Mouse (Mus musculus) urinary bladder, postnatal 4 days (tissue): ENCODE measurements around the gene Rnf135.
"Not testable (repeated sequence)": the region's sequence is repeated elsewhere in the genome, so short reads cannot be mapped to it uniquely, and the experiment has no call there.

ENCODE experiments used
- DNase-seq, 2 experiments: peaks; one replicate each; pipeline ENCODE4 v3.0.0; 2021 to 2022; ENCODE audit warnings: low spot score in 2 of 2

The Rnf135 gene

DNA sequence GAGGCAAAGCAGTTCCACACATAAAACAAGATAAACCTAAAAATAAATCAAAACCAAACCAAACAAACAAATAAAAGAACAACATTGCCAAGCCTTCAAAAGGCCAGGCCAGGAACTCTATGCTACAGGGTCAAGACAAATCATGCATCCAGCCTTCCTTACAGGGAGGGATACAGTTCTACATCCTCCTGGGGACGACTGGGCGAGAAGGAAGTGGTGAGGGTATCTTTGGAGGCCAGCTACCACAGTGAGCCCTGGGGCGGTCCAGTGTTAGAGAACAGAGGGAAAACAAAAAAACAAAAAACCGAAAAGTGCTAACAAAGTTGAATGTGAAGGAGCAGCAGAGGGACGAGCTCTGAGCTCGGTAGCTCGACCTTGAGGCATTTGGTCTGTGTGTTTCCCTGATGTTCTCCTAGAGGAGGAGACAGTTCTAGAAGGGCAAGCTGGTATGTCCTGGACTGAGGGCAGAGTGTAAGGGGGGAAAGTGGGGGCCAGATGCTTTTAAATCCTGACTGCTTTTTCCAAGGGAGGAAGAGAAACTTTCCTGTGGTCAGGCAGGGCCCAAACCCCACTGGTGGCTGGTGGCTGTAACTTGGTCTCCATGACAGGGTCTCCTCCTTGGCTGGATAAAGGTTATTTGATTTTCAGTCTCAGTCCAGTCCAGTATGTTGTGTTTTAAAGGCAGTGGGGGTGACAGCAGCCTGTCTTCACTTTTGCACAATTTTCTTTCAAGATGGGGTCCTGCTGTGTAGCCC is 20.1 kb upstream of the Rnf135 start:
- DNase-seq, result no peak

DNA sequence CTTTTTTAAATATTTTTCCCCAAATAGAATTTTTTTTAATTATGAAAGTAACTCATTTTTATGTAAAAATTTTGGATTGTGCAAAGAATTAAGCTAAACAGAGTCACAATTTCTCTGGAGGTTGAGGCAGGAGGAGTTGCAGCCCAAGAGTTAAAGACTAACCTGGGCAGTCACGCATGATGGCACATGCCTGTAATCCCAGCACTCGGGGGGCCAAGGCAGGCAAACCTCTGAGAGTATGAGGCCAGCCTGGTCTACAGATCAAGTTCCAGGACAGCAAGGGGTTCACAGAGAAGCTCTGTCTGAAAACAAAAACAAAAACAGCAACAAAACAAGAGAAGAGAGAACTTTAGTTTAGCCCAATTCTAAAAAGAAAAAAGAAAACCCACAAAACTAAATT is 19.4 kb upstream of the Rnf135 start:
- DNase-seq, result no peak

DNA sequence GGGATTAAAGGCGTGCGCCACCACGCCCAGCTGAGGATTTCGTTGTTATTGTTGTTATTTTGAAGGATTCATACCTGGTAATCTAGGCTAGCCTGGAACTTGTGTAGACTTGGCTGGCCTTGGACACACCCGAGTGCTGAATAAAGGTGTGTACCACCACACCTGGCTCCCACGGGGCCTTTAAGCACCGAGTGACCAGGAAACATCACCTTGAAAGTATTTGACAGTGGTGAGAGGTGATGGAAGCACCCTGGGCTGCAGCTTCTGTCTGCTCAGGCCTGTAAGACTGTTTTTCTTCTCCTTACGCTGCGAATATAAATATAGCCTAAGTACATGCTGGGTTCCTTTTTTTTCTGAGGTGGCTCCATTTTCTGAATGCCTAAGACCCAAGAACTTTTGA is 15.5 kb upstream of the Rnf135 start:
- no peak for DNase-seq

DNA sequence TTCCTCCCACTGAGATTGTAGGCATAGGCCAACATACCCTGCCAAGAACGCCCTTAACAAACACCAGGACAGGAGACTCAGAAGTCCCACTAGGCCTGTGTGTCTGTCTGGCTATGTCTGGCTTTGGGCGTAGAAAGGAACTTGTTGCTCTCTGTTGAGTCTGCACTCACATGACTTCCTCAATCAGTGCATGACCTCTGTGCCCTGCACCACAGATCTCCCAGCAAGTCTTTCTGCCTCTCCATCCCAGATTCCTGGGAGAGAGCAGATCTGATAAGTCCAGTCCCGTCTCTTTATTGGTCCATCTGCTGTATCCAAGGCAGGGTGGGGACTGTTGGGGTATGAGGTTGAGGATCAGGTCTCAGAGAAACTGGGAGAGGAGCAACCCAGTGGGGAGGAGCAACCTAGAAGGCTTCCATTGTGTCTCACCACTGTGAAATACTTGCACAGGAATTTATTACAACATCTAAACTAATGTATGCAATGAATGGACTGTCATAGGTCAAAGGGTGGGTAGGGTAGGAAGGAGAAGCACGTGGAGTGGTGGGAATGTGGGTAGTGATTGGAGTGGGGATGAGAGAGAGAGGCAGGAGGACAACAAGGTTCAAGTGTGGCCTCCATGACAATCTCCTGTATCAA is 14.9 kb upstream of the Rnf135 start:
- no peak for DNase-seq

DNA sequence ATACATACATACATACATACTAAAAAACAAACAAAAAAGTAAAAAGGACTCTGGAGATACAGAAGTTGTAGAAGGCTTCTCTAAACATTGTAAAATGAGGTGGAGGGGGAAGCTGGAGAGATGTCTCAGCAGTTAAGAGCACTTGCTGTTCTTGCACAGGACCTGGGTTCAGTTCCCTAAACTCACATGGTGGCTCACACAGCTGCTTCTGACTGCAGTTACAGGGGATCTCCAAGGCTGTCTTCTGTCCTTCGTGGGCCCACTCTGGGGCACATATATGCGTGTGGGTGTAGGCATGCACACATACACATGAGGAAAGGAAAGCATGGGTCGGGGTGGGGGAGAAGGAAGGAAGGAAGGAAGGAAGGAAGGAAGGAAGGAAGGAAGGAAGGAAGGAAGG is 14.0 kb upstream of the Rnf135 start:
- DNase-seq, result no peak

DNA sequence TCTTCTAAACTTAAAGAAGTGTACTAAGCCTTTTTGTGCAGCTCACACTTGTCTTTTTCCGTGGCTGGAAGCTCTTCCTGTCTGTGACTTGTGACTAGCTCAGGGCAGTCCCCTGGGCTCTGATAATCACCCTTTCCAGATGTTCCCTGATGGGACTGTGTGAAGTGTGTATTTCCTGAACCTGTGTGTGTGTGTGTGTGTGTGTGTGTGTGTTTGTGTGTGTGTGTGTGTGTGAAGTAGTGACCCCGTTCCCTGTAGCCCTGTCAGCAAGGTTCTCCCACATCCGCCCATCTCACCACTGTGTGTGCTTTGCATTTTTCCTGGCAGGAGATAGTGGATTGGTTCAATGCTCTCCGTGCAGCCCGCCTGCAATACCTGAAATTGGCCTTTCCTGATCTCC is 13.3 kb upstream of the Rnf135 start:
- DNase-seq, result no peak

DNA sequence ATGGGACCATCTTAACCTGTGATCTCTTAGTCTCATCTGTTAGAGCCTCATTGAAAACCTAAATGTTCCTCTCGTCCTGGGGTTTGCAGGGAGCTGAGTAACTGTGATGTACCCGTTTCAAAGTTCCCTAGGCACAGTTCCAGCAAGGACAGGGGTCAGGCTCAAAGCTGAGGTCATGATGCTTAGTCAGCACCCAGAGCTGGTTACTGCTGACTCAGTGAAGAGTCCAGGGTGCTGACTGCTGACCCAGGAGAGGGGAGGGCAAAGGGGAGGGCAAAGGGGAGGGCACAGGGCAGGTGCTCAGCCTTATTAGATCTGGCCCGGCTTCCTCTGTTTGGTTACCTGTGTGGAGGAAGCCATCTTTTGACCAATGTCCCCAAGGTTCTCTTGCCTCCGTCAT is 11.8 kb upstream of the Rnf135 start:
- no peak for DNase-seq

DNA sequence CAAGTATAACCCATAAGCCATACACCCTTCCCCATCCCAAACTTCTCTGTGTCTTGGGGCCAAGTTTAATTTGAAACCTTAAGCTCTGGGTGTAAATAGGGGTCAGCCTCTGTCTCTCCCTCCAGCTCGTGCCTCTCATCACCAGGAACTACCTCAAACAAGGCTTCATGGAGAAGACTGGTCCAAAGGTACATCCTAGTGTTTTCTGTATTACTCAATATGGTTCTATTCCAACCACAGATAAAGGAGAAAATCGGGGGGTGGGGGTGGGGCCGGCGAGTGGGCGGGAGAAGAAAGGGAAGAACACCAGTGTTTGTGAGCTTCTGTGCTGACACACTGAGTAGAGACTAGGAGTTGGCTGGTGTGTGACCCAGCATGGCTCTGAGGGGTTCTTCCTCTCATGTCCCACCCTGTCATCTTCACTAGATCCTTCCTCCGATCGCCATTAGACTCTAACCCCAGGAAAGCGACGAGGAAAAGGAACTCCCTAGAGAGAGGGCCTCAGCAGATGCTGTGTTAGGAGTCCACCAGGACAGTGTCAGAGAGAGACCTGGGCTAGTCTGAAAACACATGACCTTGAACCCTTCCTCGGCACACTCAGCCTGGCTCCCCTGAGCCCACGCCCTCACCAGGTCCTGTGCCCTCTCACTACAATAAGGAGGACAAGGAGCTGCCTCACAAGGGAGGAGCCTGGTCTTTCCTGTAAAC is 9.5 kb upstream of the Rnf135 start:
- DNase-seq, result no peak

DNA sequence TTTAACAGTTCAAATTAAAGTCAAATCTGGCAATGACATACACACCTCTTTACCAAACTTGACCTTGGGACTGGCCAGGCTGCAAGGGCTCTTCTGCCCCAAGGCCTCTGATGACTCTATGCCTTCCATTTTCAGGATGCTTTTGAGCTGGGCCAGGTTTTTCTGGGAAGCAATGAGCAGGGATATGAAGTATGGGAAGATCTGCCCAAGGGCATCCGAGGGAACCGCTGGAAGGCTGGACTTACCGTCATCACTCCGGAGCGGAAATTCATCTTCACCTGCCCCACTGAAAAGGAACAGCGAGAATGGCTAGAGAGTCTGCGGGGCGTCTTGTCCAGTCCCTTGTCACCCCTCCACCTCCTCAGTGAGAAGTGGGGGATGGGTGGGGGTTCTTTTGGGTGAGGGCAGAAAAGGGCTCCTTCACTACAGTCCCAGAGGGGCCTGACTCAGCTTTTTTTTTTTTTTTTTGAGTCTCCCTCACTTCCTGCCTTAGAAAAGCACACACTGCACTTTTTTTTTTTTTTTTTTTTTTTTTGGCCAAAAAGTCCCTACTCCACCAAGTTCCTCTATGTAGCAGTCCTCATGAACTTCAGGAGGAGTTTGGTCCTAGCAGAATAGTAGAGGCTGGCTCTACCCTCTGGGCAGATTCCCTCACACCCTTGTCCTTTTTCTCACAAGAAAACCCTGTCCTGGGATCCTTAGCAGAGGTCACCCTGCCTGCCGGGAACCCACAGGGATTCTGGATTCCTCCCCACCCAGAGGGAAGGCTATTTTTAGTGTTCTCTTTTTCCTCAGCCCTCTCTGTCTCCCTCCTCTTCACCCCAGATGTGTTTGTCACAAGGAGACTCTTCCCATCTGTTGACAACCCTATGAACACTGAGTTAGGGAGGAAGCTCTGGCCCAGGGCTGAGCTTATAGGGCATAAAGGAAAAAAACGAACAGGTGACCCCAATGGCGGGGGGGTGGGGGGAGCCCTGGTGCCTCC is 6.4 kb upstream of the Rnf135 start:
- no peak for DNase-seq

DNA sequence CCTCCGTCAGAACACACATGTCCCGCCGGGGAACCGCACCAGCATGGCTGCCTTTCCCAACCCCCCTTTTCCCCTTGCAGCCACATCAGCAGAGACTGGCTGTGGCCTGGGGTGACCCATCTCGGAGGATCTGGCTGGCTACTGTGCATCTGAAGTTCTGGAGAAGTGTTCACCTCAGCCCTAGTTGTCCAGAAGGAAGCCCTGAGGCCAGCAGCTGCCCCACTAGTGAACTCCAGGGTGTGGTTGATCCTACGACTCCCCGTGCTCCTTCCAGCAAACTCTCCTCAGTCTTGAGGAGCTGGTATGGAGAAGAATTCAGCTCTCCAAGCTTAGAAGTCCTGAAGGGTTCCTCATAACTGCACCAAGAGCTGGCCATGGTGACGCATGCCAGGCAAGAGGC is 5.3 kb upstream of the Rnf135 start:
- no peak for DNase-seq

DNA sequence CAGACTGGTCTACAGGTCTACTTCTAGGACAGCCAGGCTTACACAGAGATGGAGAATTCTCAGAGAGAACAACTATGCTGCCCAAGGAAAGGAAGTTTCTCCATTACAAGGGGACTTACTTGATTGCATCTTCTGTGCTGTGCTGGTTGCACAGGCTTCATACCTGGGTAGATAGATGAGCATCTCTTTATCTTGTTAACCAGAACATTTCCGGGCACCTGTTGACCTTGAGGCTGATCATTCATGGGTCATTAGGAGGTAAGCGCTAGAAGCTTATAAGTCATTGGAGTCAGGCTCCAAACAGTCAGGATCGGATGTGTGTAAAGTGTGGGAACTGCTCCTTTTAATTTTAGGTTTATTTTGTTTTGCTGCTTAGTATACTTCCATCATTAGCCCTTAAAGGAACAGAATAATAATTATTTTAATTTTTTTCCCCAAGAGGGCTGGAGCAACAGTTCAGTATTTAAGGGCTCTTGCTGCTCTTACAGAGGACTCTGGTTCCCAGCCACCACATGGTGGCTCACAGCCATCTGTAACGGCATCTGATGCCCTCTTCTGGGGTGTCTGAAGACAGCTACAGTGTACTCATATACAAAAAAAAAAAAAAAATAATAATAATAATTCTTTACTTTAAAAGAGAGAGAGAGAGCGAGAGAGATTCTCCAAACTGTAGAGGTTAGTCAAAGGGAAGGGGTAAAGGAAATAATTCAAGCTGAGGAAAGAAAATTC is 2.5 kb upstream of the Rnf135 start:
- no peak for DNase-seq

DNA sequence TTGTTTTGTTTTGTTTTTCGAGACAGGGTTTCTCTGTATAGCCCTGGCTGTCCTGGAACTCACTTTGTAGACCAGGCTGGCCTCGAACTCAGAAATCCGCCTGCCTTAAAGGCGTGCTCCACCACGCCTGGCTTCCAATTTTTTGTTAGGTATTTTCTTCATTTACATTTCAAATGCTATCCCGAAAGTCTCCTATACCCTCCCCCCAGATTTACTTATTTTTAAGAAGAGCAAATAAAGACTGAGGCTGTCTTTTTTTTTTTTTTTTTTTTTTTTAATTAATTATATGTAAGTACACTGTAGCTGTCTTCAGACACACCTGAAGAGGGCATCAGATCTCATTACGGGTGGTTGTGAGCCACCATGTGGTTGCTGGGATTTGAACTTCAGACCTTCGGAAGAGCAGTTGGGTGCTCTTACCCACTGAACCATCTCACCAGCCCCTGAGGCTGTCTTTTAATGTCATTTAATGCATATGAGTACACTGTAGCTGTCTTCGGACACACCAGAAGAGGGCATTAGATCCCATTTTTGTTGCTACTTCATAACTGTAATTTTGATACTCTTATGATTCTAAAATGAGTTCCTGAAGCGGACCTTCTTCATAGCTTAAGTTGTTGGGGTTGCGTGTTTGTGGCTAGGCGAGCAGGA is 472 bp upstream of the Rnf135 start:
- DNase-seq, result not testable (repeated sequence)

DNA sequence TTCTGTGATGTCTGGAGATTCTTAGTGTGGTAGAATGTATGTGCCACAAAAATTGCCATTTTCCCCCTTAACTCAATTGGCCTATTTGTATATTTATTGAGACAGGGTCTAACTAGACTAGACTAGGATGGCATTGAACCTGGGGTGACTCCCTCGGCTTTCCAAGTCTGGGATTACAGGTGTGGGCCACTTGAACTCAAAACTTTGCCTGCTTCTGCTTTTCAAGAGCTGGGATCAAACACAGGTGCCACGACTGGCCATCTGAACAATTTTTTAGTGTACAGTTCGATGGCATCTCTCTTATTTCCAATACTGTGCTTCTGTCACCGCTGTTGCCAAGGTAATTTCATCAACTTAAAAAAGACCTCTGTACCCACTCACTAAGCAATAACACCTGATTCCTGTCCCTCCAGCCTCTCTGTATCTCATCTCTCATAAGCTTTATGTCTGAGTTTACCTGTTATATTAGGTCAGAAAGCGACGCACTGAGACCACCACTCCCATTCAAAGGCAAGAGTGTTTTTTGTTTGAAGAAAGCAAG is 950 bp downstream of the Rnf135 start:
- DNase-seq, result no peak

DNA sequence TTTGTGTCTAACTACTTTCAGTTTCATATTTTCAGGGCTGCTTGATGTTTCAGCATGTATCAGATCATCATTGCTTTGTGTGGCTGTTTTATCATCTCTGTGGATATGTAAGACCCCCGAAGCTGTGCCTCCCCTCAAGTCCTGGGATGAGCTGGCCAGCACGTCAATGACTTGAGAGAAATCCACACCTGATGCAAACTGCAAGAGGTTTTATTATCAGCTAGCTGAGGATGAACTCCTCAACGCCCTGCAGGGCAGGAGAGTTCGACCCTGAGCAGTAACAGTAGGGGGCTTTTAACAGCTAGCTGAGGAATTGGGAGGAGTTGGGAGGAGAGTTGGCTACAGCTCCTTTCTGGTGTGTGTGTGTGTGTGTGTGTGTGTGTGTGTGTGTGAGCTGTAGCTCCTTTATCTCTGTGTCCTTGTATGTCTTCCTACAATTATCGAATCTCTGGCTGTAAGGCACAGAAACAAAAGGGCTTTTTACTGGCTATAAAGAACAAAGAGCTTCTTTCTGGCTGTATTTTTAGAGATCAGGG is 1.9 kb downstream of the Rnf135 start:
- DNase-seq, result not testable (repeated sequence)

DNA sequence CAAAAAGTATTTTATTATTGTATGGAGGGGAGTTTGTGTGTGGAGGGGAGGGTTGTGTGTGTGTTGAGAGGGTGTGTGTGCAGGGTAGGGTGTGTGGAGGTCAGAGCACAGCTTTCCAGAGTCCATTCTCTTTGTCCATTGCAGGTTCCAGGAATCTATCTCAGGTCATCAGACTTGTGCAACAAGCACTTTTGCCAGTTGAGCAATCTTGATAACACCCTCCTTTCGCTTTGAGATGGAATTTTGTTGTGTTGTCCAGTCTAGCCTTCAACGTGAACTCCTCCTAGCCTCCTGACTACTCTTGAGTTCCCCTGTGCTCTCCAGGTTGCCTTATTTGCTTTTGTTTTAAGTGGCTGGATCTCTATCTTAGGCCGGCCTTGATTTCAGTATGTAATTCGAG is 6.6 kb downstream of the Rnf135 start:
- DNase-seq, result no peak

DNA sequence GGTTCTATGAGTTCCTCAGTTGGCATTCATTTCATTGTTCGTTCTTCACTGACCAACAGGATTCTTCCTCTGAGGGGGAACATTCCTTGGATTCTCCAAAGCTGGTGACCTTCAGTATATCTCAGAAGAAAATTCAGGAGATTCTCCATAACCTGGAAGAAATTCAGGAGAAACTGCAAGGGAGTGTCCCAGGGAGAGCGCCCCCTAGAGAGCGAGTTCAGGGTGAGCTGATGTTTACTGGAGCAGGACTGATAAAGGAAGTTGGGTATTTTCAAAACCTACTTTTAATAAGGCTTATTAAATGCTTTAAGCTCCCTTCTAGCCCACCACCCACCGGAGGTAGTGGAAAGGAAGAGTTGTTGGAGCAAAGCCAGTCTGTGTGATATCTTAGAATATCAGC is 10.2 kb downstream of the Rnf135 start:
- DNase-seq, result no peak

DNA sequence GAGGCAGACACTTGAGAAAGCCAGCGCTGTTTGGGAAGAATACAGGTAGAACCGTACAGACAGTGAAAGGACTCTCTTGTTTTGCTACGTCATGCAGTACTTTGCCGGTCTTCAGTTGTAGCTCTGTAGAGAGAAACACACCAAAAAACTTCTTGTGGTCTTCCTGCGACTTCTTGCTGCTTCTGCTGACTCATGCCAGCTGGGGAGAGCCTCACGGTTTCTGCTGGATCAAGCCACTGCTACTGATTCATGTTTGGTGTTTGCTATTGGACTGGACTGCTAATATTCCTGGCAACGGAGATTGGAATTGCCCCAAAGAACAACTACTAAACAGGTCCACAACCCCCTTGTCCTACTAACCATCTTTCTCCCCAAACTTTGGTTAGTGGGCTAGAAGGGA is 12.7 kb downstream of the Rnf135 start:
- DNase-seq, result no peak

DNA sequence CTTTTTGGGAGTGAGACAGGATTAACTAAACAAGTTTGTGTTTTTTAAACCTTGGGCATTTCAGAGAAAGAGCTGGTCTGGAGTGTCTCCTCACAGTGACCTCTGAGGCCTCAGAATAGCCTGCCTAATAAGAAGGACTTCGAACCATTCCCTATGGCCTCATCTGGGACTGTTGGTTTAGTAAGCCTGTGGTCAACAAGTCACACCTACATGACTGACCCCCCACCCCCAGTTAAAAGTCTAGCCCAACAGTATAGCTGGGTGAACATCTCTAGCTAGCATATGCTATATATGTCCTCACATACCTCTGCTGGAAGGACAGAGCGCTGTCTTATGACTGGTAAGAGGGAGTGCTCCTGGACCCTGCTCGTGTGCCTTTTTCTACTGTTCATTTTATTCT is 15.7 kb downstream of the Rnf135 start:
- DNase-seq, result no peak

DNA sequence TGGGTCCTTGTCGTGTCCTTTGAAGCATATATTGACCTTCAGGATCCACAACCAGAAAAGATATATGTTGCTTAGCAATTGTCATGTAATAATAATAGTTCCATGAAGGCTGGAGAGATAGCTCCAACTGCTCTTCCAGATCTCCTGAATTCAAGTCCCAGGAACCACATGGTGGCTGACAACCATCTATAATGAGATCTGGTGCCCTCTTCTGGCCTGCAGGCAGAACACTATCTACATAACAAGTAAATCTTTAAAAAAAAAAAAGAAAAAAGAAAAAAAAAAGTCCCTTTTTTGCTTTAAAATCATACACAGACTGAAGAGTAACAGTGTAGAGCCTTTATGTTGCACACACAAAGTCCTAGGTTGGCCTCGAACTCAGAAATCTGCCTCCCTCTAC is 16.1 kb downstream of the Rnf135 start:
- no peak for DNase-seq

DNA sequence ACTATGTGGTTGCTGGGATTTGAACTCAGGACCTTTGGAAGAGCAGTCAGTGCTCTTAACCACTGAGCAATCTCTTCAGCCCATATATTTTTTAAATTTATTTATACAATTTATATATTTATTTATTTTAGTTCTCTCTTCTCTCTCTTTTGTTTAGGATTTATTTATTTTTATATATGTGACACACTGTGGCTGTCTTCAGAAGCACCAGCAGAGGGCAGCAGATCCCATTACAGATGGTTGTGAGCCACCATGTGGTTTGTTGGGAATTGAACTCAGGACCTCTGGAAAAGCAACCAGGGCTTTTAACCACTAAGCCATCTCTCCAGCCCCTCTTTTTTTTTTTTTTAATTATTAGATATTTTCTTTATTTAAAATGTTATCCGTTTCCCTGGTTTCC is 16.7 kb downstream of the Rnf135 start:
- no peak for DNase-seq
